Mouse (Mus musculus): ENCODE measurements around the gene Cryaa. TPM values are rescaled to one million over a fixed set of nuclear protein-coding genes. Genes with fewer than 3 reads are reported as not detected.
A peak's percentile ranks its signal among the peaks of the same experiment; 100 is the strongest.

Gene Cryaa
- polyA plus RNA-seq, 1 experiment from 2014 or later, result 0.33 TPM

- peaks cover 5% of the 10 kb centered on the region for H3K36me3 ChIP-seq
- H3K9me3 ChIP-seq, result no peaks in the 10 kb centered on the region
- no peak overlapping the region for H3K4me2 ChIP-seq
- no peak for ATAC-seq (ENCODE audit: insufficient number of reproducible peaks, insufficient read depth, low FRiP score, low TSS enrichment, low read depth)
- no peaks in the 10 kb centered on the region for H3K27me3 ChIP-seq
- no peak overlapping the region for H3K9ac ChIP-seq (replicated peaks)
- H3K4me3 ChIP-seq (replicated peaks), result no peak overlapping the region
- peaks cover 10% of the 10 kb centered on the region for H3K4me1 ChIP-seq (replicated peaks)
- H3K27ac ChIP-seq, result no peak overlapping the region
- 73% methylated on average over 8 of the region's 8 CpGs for WGBS
These were observed 16.9 kb upstream of the Cryaa start for GRCm38 (mm10) chr17:31660661-31661250.

GRCm38 (mm10) chr17:31662855-31663254 is 14.8 kb upstream of the Cryaa start:
- H3K4me2 ChIP-seq, result no peak overlapping the region
- no peak overlapping the region for H3K9ac ChIP-seq (replicated peaks)
- H3K27ac ChIP-seq, result no peak overlapping the region
- no peaks in the 10 kb centered on the region for H3K36me3 ChIP-seq
- H3K4me1 ChIP-seq (replicated peaks), result 0 out of 2 replicates have a peak, but pooled peaks cover 2% of the 10 kb centered on the region
- H3K9me3 ChIP-seq, result no peaks in the 10 kb centered on the region
- no peak for ATAC-seq (ENCODE audit: insufficient number of reproducible peaks, insufficient read depth, low FRiP score, low TSS enrichment, low read depth)
- no peaks in the 10 kb centered on the region for H3K27me3 ChIP-seq
- H3K4me3 ChIP-seq (replicated peaks), result no peak overlapping the region

GRCm38 (mm10) chr17:31664760-31665159 is 12.8 kb upstream of the Cryaa start:
- ATAC-seq (ENCODE audit: insufficient number of reproducible peaks, insufficient read depth, low FRiP score, low TSS enrichment, low read depth), result no peak
- 12% methylated on average over 4 of the region's 4 CpGs for WGBS
- no peak overlapping the region for H3K9ac ChIP-seq (replicated peaks)
- H3K27ac ChIP-seq, result no peak overlapping the region
- no peaks in the 10 kb centered on the region for H3K9me3 ChIP-seq
- H3K4me1 ChIP-seq (replicated peaks), result no peaks in the 10 kb centered on the region
- no peaks in the 10 kb centered on the region for H3K27me3 ChIP-seq
- no peaks in the 10 kb centered on the region for H3K36me3 ChIP-seq
- no peak overlapping the region for H3K4me3 ChIP-seq (replicated peaks)
- no peak overlapping the region for H3K4me2 ChIP-seq

- WGBS, result 64% methylated on average over 9 of the region's 9 CpGs
- no peak for ATAC-seq (ENCODE audit: insufficient number of reproducible peaks, insufficient read depth, low FRiP score, low TSS enrichment, low read depth)
- H3K36me3 ChIP-seq, result no peaks in the 10 kb centered on the region
These were observed 9.3 kb upstream of the Cryaa start for GRCm38 (mm10) chr17:31668306-31668705.

GRCm38 (mm10) chr17:31670163-31670562 is 7.4 kb upstream of the Cryaa start:
- Histone ChIP-seq H3K36me3 (no peaks in the 10 kb centered on the region), H3K27ac (no peak overlapping the region), H3K9ac (replicated peaks) (0 out of 2 replicates have a peak overlapping the region, but pooled peaks have one; percentile 2), H3K4me2 (no peak overlapping the region), H3K4me3 (replicated peaks) (no peak overlapping the region), H3K4me1 (replicated peaks) (no peaks in the 10 kb centered on the region), H3K9me3 (no peaks in the 10 kb centered on the region), H3K27me3 (no peaks in the 10 kb centered on the region)
- no peak for ATAC-seq (ENCODE audit: insufficient number of reproducible peaks, insufficient read depth, low FRiP score, low TSS enrichment, low read depth)
- WGBS, result 56% methylated on average over 11 of the region's 11 CpGs

More at GRCm38 (mm10) chr17:31668306-31668705, 9.3 kb upstream of the Cryaa start:
- Histone ChIP-seq H3K27me3 (no peaks in the 10 kb centered on the region), H3K27ac (no peak overlapping the region), H3K9me3 (no peaks in the 10 kb centered on the region), H3K4me2 (no peak overlapping the region), H3K4me3 (replicated peaks) (no peak overlapping the region), H3K4me1 (replicated peaks) (no peaks in the 10 kb centered on the region), H3K9ac (replicated peaks) (no peak overlapping the region)

GRCm38 (mm10) chr17:31671698-31672097 is 5.9 kb upstream of the Cryaa start:
- H3K4me2 ChIP-seq, result no peak overlapping the region
- no peaks in the 10 kb centered on the region for H3K36me3 ChIP-seq
- no peaks in the 10 kb centered on the region for H3K9me3 ChIP-seq
- 85% methylated on average over 8 of the region's 8 CpGs for WGBS
- ATAC-seq (ENCODE audit: insufficient number of reproducible peaks, insufficient read depth, low FRiP score, low TSS enrichment, low read depth), result no peak
- H3K27ac ChIP-seq, result no peak overlapping the region
- no peaks in the 10 kb centered on the region; the same call in 1 of the 2 replicates for H3K27me3 ChIP-seq
- no peaks in the 10 kb centered on the region for H3K4me1 ChIP-seq (replicated peaks)
- H3K4me3 ChIP-seq (replicated peaks), result no peak overlapping the region
- no peak overlapping the region for H3K9ac ChIP-seq (replicated peaks)

- Histone ChIP-seq H3K4me2 (no peak overlapping the region), H3K27ac (no peak overlapping the region), H3K36me3 (no peaks in the 10 kb centered on the region), H3K4me3 (replicated peaks) (no peak overlapping the region), H3K9me3 (no peaks in the 10 kb centered on the region), H3K27me3 (no peaks in the 10 kb centered on the region; the same call in 1 of the 2 replicates), H3K9ac (replicated peaks) (no peak overlapping the region), H3K4me1 (replicated peaks) (no peaks in the 10 kb centered on the region)
- no peak for ATAC-seq (ENCODE audit: insufficient number of reproducible peaks, insufficient read depth, low FRiP score, low TSS enrichment, low read depth)
- 87% methylated on average over 12 of the region's 12 CpGs for WGBS
These were observed 5.3 kb upstream of the Cryaa start for GRCm38 (mm10) chr17:31672279-31672678.

- no peak for ATAC-seq (ENCODE audit: insufficient number of reproducible peaks, insufficient read depth, low FRiP score, low TSS enrichment, low read depth)
- no peaks in the 10 kb centered on the region for H3K4me1 ChIP-seq (replicated peaks)
- peaks cover 6% of the 10 kb centered on the region; the same call in 1 of the 2 replicates for H3K27me3 ChIP-seq
- no peak overlapping the region for H3K9ac ChIP-seq (replicated peaks)
- H3K27ac ChIP-seq, result no peak overlapping the region
- H3K36me3 ChIP-seq, result no peaks in the 10 kb centered on the region
- no peak overlapping the region for H3K4me3 ChIP-seq (replicated peaks)
- WGBS, result 79% methylated on average over 1 of the region's 1 CpGs
- no peaks in the 10 kb centered on the region for H3K9me3 ChIP-seq
- H3K4me2 ChIP-seq, result no peak overlapping the region
These were observed 3.2 kb upstream of the Cryaa start for GRCm38 (mm10) chr17:31674426-31674825.

GRCm38 (mm10) chr17:31680450-31680849 is 2.8 kb downstream of the Cryaa start:
- H3K36me3 ChIP-seq, result no peaks in the 10 kb centered on the region
- no peak overlapping the region for H3K27ac ChIP-seq
- no peak overlapping the region for H3K4me2 ChIP-seq
- no peak overlapping the region for H3K9ac ChIP-seq (replicated peaks)
- H3K4me1 ChIP-seq (replicated peaks), result no peaks in the 10 kb centered on the region
- WGBS, result 69% methylated on average over 2 of the region's 2 CpGs
- no peaks in the 10 kb centered on the region for H3K9me3 ChIP-seq
- no peak overlapping the region for H3K4me3 ChIP-seq (replicated peaks)
- H3K27me3 ChIP-seq, result peaks cover 20% of the 10 kb centered on the region
- ATAC-seq (ENCODE audit: insufficient number of reproducible peaks, insufficient read depth, low FRiP score, low TSS enrichment, low read depth), result no peak

- 13% methylated on average over 17 of the region's 17 CpGs for WGBS
- H3K9me3 ChIP-seq, result no peaks in the 10 kb centered on the region
- ATAC-seq (ENCODE audit: insufficient number of reproducible peaks, insufficient read depth, low FRiP score, low TSS enrichment, low read depth), result peak; percentile 29
- no peaks in the 10 kb centered on the region for H3K36me3 ChIP-seq
- peaks cover 11% of the 10 kb centered on the region for H3K4me1 ChIP-seq (replicated peaks)
- H3K4me2 ChIP-seq, result peak overlapping the region; percentile 13
- H3K4me3 ChIP-seq (replicated peaks), result no peak overlapping the region
- H3K9ac ChIP-seq (replicated peaks), result 0 out of 2 replicates have a peak overlapping the region, but pooled peaks have one; percentile 35
- peak overlapping the region; percentile 84 for H3K27ac ChIP-seq
- peaks cover 14% of the 10 kb centered on the region for H3K27me3 ChIP-seq
These were observed 8.1 kb downstream of the Cryaa start for GRCm38 (mm10) chr17:31685514-31686224.

- H3K36me3 ChIP-seq, result no peaks in the 10 kb centered on the region
- WGBS, result 30% methylated on average over 3 of the region's 3 CpGs
- H3K4me3 ChIP-seq (replicated peaks), result no peak overlapping the region
- peak; percentile 29; the same call in 1 of the 2 replicates for ATAC-seq (ENCODE audit: insufficient number of reproducible peaks, insufficient read depth, low FRiP score, low TSS enrichment, low read depth)
- 0 out of 2 replicates have a peak overlapping the region, but pooled peaks have one; percentile 35 for H3K9ac ChIP-seq (replicated peaks)
- no peaks in the 10 kb centered on the region for H3K9me3 ChIP-seq
- peaks cover 11% of the 10 kb centered on the region for H3K4me1 ChIP-seq (replicated peaks)
- peak overlapping the region; percentile 84 for H3K27ac ChIP-seq
- peaks cover 11% of the 10 kb centered on the region; the same call in 1 of the 2 replicates for H3K27me3 ChIP-seq
- peak overlapping the region; percentile 13 for H3K4me2 ChIP-seq
These were observed 8.6 kb downstream of the Cryaa start for GRCm38 (mm10) chr17:31686225-31686564.
